Mouse (Mus musculus): ENCODE measurements around the gene Creg1. TPM values are rescaled to one million over a fixed set of nuclear protein-coding genes. Genes with fewer than 3 reads are reported as not detected.

Gene Creg1
- 34.8 and 54.2 TPM in 2 replicates for polyA plus RNA-seq (2012; rRNA removed; ENCODE audit: low replicate concordance)

DNA sequence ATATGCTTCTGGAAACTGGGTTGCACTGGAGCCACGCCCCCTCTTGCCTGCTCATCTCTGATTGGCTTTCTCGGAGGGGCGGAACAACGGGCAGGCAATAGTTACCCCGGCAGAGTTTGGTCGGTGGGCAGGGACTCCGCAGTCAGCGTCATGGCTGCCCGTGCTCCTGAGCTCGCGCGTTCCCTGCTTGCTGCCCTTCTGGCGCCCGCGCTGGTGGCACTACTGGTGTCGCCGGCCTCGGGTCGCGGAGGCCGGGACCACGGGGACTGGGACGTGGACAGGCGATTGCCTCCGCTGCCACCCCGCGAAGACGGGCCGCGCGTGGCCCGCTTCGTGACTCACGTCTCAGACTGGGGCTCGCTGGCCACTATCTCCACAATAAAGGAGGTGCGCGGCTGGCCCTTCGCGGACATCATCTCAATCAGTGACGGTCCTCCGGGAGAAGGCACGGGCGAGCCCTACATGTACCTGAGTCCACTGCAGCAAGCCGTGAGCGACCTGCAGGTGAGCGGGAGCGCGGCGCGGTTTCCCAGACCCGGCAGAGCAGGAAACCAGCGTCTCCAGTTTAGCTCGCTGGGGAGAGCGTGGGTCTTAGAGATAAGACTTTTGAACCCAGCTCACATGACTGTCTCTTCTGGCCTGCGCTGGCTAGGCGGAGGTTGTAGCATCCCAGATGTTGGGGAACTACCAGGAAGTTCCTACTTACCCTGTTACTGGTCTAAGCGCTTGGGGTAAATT lies at the start of gene Creg1:
Gene Creg1, plus strand, starts transcription at position 112 of the 738 bp plus-strand sequence.

DNA sequence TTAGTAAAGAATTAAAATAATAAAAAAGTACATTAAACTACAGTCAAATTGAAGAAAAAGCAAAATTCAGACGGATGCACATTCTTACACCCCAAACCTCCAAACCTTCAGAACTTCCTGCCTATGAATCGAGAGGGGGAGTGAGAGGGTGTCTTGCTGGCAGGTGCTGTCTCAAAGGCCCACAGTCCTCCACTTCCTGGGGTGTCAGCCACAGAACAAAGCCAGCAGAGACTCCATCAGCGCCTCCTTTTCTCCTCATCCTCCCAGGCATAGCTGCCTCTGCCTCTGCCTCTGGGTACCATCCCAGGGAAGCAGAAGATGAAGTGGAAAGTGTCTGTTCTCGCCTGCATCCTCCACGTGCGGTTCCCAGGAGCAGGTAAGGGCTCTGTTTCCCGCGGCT lies 25.0 kb downstream of the Creg1 start, which contains the start of gene Cd247:
Gene Cd247, plus strand, starts transcription at position 171 of the 400 bp plus-strand sequence.

Other genes with a start within 250 kb of the Creg1 start
- 19.0 and 28.4 TPM in 2 replicates for gene Mpzl1, start 129.2 kb upstream of the Creg1 start, polyA plus RNA-seq (2012; rRNA removed; ENCODE audit: low replicate concordance)
- gene Rcsd1, start 54.0 kb upstream of the Creg1 start, polyA plus RNA-seq (2012; rRNA removed; ENCODE audit: low replicate concordance): 2.0 and 3.5 TPM in 2 replicates
- 2.6 and 2.9 TPM in 2 replicates for gene Cd247, start 24.9 kb downstream of the Creg1 start, polyA plus RNA-seq (2012; rRNA removed; ENCODE audit: low replicate concordance)
- 5.3 and 11.5 TPM in 2 replicates for gene Pou2f1, start 238.9 kb downstream of the Creg1 start, polyA plus RNA-seq (2012; rRNA removed; ENCODE audit: low replicate concordance)